Mouse (Mus musculus): ENCODE results near the gene Oit1. TPM values are rescaled to one million over a fixed set of nuclear protein-coding genes. Genes with fewer than 3 reads are reported as not detected.

The Oit1 gene
- polyA plus RNA-seq, 1 experiment: not detected

DNA sequence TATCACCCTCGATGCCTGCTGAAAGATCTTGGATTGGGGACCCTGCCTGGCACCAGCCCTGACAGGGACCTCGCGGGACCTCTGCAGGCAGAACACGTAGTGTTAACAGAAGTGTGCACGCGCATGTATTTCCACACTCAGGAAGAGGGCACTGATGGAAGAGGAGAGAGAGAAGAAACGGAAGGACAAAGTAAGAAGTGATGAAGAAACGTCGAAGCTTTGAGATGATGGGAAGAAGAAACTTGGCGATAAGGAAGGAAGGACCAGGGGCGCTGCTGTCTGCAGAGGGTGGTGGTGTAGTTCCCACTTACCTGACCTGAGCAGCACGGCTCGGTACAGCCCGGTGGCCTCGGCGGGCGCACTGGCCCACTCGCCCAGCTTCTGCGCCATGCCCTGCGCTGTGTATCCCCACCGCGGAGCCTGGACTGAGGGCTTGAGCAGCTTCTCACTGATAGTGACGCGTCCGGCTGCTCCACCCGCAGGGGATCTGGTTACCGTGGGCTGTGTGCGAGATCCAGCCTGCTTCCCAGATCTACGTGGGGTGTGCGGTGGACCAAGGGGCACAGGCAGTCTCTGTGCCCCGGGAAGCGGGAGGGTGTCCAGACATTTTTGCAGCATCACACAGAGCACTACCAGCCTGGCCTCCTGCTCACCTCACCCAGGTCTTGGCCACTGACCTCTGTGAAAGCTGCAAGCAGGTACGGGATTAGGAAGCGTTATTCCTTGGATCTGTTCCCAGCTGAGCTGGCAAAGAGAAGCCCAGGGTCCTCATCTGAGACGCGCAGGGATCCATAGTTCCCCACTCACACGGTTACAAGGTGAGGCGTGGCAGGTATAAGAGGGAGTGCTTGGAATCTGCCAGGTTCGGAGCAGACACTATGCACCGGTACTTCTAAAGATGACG lies 61.1 kb downstream of the Oit1 start, which contains the start of gene Fam107a:
TSS of gene Fam107a (minus strand) at position 830 of the 904 bp plus-strand sequence.
- TF ChIP-seq GATA1 (IDR thresholded peaks at IDR 0.05; ENCODE audit: low read length): no peak

DNA sequence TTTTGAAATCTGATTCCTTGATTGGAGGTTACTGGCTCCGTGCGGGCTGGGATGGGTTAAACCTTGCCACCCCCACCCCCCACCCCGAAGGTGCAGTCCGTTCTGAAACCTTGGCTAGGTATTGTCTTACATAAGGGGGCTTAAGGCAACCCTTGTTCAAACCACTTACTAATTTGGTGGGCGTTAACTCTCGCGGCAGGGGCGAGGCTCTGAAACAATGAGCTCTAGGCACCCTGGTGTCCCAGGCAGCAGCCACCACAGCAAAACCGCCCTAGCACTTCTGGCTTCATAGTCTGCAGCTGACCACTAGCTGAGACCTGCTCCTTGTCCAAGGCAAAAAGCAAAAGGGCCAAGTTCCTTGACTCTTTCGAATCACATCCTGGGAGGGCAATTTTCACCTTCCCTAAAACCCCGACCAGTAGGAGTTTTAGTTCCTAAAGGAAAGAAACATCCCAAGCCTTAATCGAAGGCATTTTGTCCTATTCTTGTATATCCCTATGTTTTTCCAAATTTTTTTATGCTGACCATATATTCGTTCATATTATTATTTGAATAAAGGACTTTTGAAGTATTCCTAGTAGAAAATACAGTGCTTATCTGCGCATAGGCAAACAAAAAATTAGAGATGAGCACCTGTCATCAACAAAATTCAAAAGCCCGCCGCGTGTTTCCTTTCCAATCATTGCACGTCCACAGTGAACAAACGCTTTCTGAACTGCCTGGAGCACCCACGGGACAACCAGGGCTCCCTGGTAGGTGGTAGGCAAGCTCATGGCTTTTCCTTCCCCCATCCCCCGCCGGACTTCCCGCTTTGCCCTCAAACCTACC lies 62.0 kb downstream of the Oit1 start:
- no peak for TF ChIP-seq GATA1 (IDR thresholded peaks at IDR 0.05; ENCODE audit: low read length)

DNA sequence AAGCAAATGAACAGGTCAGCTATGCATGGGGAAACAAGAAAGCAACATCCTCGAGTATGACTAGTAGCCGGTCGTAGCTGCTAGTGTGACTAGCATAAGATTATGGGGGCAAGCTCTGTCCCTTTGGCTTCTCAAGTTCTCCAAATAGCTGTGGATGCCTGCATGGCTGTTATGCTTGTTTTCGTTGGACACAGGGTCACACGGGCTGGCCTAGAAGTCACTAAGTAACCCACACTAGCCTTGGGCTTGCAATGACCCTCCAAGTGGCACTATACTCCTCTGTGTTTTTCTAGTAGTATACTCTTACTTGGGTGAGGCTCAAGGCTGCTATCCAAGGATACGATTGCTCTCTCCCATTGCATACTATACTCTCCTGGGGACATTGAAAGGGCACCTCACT lies 63.4 kb downstream of the Oit1 start:
- TF ChIP-seq GATA1 (IDR thresholded peaks at IDR 0.05; ENCODE audit: low read length): no peak

DNA sequence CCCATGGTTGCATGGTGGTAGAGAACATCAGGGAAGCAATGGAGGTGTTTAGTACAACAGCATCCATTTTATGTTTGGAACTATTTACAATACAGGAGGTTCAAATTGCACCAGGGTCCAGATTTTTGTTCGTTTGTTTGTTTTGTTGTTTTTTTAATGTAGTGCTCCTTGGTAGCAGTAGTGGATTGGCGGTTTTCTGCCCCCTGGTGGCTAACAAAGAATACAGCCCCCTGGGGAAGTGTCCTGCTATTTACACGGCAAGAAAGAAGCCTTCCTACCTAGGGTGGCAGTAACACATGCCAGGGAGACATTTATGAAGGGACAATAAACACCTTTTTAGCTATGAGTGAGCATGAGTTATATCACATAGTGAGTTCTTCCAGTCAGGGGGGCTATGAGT lies 64.0 kb downstream of the Oit1 start:
- no peak for TF ChIP-seq GATA1 (IDR thresholded peaks at IDR 0.05; ENCODE audit: low read length)

DNA sequence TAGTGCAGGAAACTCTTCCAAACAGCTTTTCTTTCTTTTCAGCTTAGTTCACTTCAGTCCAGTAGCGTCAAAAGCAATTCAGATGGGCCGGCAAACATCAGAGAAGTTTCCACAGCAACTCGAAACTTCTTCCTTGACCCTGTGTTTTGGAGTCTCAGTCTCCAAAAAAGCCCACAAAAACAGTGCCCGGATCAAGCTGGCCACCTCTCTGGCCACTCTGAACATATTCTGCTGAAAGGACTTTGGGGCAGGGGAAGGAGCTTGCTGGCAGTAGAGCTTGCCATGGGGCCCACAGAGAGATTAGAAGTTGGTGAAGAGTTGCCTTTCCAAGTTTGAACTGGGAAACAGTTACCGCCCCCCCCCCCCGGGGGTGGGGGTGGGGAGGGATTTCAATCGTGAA lies 64.7 kb downstream of the Oit1 start:
- TF ChIP-seq GATA1 (IDR thresholded peaks at IDR 0.05; ENCODE audit: low read length): no peak

DNA sequence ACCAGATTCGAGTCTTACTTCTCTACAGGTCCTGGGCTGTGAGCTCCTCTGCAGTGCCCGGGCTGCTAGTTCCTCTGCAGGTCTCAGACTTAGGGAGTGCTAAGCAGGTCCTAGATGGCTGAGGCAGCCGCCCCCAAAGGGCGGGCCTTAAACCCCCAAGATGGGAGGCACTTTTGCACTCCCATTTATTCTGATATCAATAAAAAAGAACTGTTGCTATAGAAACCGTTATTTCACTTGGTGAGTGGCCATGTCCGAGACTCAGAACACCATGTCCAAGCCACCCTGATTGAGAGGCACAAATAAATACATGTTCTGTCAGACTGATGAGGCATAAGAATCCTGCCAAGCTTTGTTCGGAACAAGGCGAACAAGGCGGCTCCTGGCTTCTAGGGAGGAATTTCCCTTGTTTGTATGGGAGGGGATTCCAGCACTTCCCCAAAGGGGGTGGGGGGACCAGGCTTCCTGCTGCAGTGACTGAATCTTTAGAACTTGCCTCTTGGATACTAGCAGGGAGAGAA lies 68.9 kb downstream of the Oit1 start:
- TF ChIP-seq GATA1 (IDR thresholded peaks at IDR 0.05; ENCODE audit: low read length): no peak

DNA sequence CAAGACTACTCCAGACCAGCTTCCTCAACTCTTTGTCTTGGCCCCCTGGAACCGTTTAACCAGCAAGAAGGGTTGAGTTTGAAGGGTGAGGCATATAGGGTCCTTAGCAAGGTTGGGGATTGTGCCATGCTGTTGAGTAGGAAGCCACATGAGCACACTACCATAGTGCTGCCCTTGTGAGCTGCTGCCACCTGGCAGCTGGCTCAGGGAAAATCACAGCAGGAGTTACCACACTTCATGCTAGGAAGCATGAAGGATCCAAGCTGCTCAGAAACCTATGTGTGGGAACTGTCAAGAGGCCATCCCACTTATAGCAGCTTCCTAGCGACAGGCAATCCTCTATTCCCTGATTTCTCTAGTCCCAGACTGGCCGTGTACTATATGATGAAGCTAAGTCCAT lies 69.9 kb downstream of the Oit1 start:
- TF ChIP-seq GATA1 (IDR thresholded peaks at IDR 0.05; ENCODE audit: low read length): no peak

DNA sequence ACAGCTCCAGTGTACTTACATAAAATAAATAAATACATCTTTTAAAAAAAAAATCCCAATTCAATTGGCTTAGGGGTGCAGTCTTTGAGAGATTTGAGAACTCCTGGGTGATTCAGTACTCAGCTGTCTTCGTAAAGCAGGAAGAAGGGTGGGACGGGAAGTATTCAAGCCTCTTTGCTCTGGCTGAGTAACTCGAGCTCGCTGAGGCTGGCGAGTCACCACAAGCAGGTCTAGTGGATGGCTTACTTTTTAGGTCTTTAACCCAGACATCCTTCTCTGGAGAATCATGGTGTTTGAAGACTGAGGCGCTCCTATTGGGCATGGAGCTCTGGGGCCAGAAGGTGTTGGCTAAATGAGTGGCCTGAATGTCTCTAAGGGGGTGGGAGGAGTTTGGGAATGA lies 71.7 kb downstream of the Oit1 start:
- no peak for TF ChIP-seq GATA1 (IDR thresholded peaks at IDR 0.05; ENCODE audit: low read length)

DNA sequence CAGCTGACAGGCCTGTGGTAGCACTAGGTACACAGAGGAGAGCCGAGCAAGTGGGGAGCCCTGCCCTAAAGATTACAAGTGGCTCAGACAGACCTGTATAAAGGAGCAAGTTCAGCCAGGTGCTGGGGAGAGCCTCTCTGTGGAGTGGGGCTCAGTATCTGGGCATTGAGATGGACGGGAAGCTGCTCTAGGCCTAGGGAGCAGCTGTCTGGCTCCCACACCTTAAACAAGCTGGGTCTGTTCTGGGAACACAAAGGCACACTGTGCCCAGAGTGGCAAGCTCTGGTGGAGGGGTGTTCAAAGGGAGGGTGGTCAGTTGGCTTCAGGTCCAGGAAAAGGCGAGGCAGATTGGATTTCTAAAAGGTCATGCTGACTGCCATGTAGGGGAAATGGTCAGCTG lies 73.5 kb downstream of the Oit1 start:
- TF ChIP-seq GATA1 (IDR thresholded peaks at IDR 0.05; ENCODE audit: low read length): no peak

DNA sequence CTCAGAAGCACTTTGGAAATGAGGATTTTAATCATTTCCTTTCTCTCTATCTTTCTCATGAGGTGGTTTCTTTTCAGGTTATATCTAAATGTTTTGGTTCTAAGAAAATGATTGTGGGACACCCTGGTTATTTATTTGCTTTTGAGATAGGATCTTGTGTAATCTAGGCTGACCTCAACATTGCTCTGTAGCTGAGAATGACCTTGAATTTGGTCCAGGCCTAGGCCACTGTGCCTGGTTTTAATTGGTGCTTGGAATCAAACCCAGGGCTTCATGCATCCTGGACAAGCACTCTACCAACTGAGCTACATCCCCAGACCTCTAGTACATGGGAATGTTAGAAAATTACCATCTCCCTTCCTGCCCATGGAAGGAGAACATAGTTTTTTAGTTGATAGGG lies 74.5 kb downstream of the Oit1 start:
- TF ChIP-seq GATA1 (IDR thresholded peaks at IDR 0.05; ENCODE audit: low read length): no peak

DNA sequence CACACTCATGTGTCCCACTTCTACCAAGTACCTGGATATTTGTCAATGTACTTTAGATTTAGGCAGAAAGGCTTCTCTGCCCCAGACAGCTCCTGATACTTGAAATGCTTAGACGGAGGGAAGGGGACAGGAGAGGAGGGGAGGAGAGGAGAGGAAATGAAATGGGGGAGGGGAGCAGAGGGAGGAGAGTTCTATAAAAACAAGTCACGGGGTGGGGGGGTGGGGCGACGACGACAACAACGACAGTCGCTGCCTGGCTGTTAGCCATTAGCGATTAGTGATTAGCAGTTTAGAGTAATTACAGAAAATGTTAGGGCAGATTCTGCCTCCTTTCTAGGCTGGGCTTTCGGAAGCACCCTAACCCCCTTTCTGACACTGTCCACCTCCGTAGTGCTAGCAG lies 75.9 kb downstream of the Oit1 start:
- TF ChIP-seq GATA1 (IDR thresholded peaks at IDR 0.05; ENCODE audit: low read length): no peak

DNA sequence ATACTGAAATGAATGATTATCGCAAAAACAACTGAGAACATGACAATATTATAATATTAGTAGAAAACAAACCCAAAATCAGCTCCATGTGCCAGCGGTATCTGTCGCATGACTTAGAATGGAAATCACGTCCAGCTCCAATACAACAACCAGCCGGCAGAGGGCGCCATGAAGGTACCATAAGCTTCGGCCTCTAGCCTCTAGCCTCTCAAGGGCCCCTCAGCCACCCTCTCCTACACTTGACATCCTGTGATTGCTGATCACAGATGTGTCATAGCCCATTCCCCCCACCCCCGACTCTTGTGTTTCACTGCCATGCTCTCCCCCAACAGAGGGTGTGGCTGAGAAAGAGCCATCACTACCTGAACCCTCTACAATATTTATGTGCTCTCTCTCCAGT lies 78.3 kb downstream of the Oit1 start:
- no peak for TF ChIP-seq GATA1 (IDR thresholded peaks at IDR 0.05; ENCODE audit: low read length)

Other genes starting within 250 kb of the Oit1 start
- 75.9 and 139 TPM in 2 replicates for gene Pdhb, start 205.7 kb downstream of the Oit1 start, polyA plus RNA-seq (2012)
- 0.98 and 1.1 TPM in 2 replicates for gene Kctd6, start 164.6 kb downstream of the Oit1 start, polyA plus RNA-seq (2012)
- gene Acox2, start 119.4 kb downstream of the Oit1 start, polyA plus RNA-seq (2012): not detected in 2 replicates
- not detected in 2 replicates for gene Fam107a, start 60.7 kb downstream of the Oit1 start, polyA plus RNA-seq (2012)